Mouse (Mus musculus): ENCODE results near the gene Sept7. TPM values are rescaled to one million over a fixed set of nuclear protein-coding genes. Genes with fewer than 3 reads are reported as not detected.
"Not testable (repeated sequence)": the region's sequence is repeated elsewhere in the genome, so short reads cannot be mapped to it uniquely, and the experiment has no call there.

Sept7 gene
- polyA plus RNA-seq, 1 experiment from 2014 or later, result 300 TPM

GRCm38 (mm10) chr9:25241065-25241464 is 11.2 kb upstream of the Sept7 start:
- no peak overlapping the region for H3K4me3 ChIP-seq
- H3K27me3 ChIP-seq, result no peaks in the 10 kb centered on the region
- 65% methylated on average over 3 of the region's 3 CpGs for WGBS
- no peaks in the 10 kb centered on the region for H3K36me3 ChIP-seq
- H3K27ac ChIP-seq, result no peak overlapping the region
- ATAC-seq (ENCODE audit: insufficient number of reproducible peaks, insufficient read depth, low FRiP score, low TSS enrichment, low read depth), result no peak
- H3K4me2 ChIP-seq, result no peak overlapping the region
- H3K9ac ChIP-seq, result no peak overlapping the region
- no peaks in the 10 kb centered on the region for H3K4me1 ChIP-seq
- H3K9me3 ChIP-seq, result no peaks in the 10 kb centered on the region

DNA sequence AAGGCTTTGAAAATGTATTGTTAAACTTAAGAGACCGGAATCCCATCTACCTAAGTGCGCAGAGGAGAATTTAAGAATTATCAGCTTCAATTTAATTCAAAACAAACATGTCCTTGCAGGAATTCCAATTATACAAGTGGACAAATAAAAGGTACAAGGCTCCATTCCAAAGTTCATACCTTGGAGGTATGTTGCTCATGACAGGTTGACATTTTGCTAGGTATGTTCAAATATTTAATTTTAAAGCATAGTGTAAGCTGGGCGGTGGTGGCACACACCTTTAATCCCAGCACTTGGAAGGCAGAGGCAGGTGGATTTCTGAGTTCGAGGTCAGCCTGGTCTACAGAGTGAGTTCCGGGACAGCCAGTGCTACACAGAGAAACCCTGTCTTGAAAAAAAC is 10.5 kb upstream of the Sept7 start:
- not testable (repeated sequence) for ATAC-seq (ENCODE audit: insufficient number of reproducible peaks, insufficient read depth, low FRiP score, low TSS enrichment, low read depth); H3K27ac ChIP-seq; H3K4me2 ChIP-seq; H3K36me3 ChIP-seq; H3K9ac ChIP-seq; H3K27me3 ChIP-seq; H3K9me3 ChIP-seq; H3K4me1 ChIP-seq; H3K4me3 ChIP-seq
- 81% methylated on average over 5 of the region's 5 CpGs for WGBS

GRCm38 (mm10) chr9:25242266-25242665 is 10.0 kb upstream of the Sept7 start:
- no peaks in the 10 kb centered on the region for H3K9me3 ChIP-seq
- 94% methylated on average over 3 of the region's 3 CpGs for WGBS
- no peak for ATAC-seq (ENCODE audit: insufficient number of reproducible peaks, insufficient read depth, low FRiP score, low TSS enrichment, low read depth)

GRCm38 (mm10) chr9:25243926-25244657 is 8.1 kb upstream of the Sept7 start:
- H3K4me2 ChIP-seq, result no peak overlapping the region
- no peak overlapping the region for H3K9ac ChIP-seq
- H3K4me1 ChIP-seq, result peaks cover 4% of the 10 kb centered on the region; the same call in 1 of the 2 replicates
- WGBS, result 66% methylated on average over 4 of the region's 4 CpGs
- H3K9me3 ChIP-seq, result no peaks in the 10 kb centered on the region
- H3K36me3 ChIP-seq, result no peaks in the 10 kb centered on the region
- no peaks in the 10 kb centered on the region for H3K27me3 ChIP-seq
- no peak overlapping the region for H3K4me3 ChIP-seq
- ATAC-seq (ENCODE audit: insufficient number of reproducible peaks, insufficient read depth, low FRiP score, low TSS enrichment, low read depth), result no peak
- H3K27ac ChIP-seq, result no peak overlapping the region

More at GRCm38 (mm10) chr9:25242266-25242665, 10.0 kb upstream of the Sept7 start:
- Histone ChIP-seq H3K9ac (no peak overlapping the region), H3K4me1 (no peaks in the 10 kb centered on the region), H3K27ac (no peak overlapping the region), H3K36me3 (no peaks in the 10 kb centered on the region), H3K4me3 (no peak overlapping the region), H3K4me2 (no peak overlapping the region), H3K27me3 (no peaks in the 10 kb centered on the region)

GRCm38 (mm10) chr9:25245125-25245524 is 7.1 kb upstream of the Sept7 start:
- H3K27ac ChIP-seq, result no peak overlapping the region
- H3K4me1 ChIP-seq, result peaks cover 4% of the 10 kb centered on the region; the same call in 1 of the 2 replicates
- H3K9ac ChIP-seq, result no peak overlapping the region
- WGBS, result 66% methylated on average over 4 of the region's 4 CpGs
- no peaks in the 10 kb centered on the region for H3K36me3 ChIP-seq
- H3K9me3 ChIP-seq, result no peaks in the 10 kb centered on the region
- no peak overlapping the region for H3K4me2 ChIP-seq
- H3K27me3 ChIP-seq, result no peaks in the 10 kb centered on the region
- no peak overlapping the region for H3K4me3 ChIP-seq
- no peak for ATAC-seq (ENCODE audit: insufficient number of reproducible peaks, insufficient read depth, low FRiP score, low TSS enrichment, low read depth)

DNA sequence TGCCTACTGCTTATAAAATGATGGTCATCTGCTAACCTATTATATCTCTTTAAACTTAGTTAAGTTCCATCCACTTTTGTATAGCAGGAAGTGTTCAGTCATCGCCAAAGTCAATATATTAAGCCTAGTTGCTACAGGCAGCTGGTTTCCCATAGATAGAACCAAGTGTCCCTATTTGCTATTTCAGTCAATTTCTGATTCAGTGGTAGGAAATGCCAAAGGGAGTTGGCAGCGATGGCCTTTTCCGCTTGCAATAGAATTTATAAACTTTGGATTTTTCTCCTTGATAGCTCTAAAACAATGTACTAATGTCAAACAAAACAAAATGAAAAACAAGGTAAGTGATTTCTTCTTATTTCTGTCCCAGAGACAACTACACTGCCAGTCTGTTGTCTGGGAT is 5.7 kb upstream of the Sept7 start:
- Histone ChIP-seq H3K4me1 (peaks cover 6% of the 10 kb centered on the region; the same call in 1 of the 2 replicates), H3K4me3 (no peak overlapping the region), H3K36me3 (no peaks in the 10 kb centered on the region), H3K27me3 (no peaks in the 10 kb centered on the region), H3K4me2 (no peak overlapping the region), H3K9me3 (no peaks in the 10 kb centered on the region), H3K27ac (no peak overlapping the region), H3K9ac (no peak overlapping the region)
- 88% methylated on average over 3 of the region's 3 CpGs for WGBS
- ATAC-seq (ENCODE audit: insufficient number of reproducible peaks, insufficient read depth, low FRiP score, low TSS enrichment, low read depth), result no peak

DNA sequence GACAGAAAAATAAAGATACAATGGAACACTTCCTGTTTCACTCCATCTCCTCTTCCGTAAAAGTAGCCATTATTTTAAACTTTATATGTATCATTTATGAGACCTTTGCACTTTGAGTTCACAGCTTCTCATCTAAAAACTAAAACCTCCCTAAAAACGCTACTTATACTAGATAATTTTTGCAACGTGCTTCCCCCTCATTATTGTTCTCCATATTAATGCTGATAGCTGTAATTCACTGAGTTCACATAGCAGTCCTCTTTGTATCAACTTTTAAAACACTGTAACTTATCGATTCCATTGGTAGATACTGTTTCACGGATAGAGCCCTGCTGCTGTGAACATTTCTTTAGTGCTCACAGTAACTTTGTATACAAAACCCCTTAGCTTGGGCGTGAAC is 1.1 kb upstream of the Sept7 start:
- Histone ChIP-seq H3K36me3 (no peaks in the 10 kb centered on the region), H3K27me3 (no peaks in the 10 kb centered on the region), H3K4me3 (peak overlapping the region; percentile 99), H3K4me2 (peak overlapping the region; percentile 74), H3K4me1 (peaks cover 19% of the 10 kb centered on the region), H3K27ac (peak overlapping the region; percentile 99), H3K9ac (peak overlapping the region; percentile 99), H3K9me3 (no peaks in the 10 kb centered on the region)
- WGBS, result 9% methylated on average over 6 of the region's 6 CpGs
- ATAC-seq (ENCODE audit: insufficient number of reproducible peaks, insufficient read depth, low FRiP score, low TSS enrichment, low read depth), result no peak

DNA sequence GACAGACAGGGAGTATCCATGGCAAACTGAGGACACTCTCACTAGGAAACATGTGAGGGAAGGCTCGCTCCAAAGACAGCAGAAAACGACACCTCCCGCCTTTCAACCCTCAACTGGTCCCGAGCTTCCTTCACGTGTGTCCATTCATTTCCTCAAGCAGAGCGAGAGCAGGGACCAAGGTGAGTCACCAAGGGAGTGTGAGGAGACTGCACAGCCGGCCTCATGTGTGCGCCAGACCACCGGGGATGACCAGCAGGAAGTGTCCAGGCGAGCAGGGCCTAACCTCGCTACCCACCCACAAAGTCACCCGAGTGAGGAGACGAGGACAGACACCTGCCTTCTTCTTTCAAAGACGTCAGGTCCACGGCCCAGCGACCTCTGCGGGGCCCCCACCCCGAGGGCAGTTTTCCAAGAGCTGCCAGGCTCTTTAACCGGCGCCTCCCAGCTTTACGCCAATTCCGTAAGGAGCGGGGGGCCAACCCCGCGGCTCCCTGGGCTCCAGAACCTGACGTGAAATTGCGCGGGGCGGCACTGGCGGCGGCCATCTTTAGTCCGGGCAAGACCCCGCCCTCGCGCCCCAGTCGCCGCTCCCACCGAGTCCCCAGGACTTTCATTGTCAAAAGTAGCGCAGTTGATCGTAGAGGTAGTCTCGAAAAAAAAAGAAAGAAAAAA is 492 bp upstream of the Sept7 start:
- Histone ChIP-seq H3K27ac (peak overlapping the region; percentile 99), H3K4me3 (peak overlapping the region; percentile 99), H3K4me1 (peaks cover 19% of the 10 kb centered on the region), H3K4me2 (peak overlapping the region; percentile 74), H3K27me3 (no peaks in the 10 kb centered on the region), H3K9me3 (no peaks in the 10 kb centered on the region), H3K9ac (peak overlapping the region; percentile 99), H3K36me3 (no peaks in the 10 kb centered on the region)
- under 1% methylated on average over 41 of the region's 41 CpGs for WGBS
- peak; percentile 84 for ATAC-seq (ENCODE audit: insufficient number of reproducible peaks, insufficient read depth, low FRiP score, low TSS enrichment, low read depth)

DNA sequence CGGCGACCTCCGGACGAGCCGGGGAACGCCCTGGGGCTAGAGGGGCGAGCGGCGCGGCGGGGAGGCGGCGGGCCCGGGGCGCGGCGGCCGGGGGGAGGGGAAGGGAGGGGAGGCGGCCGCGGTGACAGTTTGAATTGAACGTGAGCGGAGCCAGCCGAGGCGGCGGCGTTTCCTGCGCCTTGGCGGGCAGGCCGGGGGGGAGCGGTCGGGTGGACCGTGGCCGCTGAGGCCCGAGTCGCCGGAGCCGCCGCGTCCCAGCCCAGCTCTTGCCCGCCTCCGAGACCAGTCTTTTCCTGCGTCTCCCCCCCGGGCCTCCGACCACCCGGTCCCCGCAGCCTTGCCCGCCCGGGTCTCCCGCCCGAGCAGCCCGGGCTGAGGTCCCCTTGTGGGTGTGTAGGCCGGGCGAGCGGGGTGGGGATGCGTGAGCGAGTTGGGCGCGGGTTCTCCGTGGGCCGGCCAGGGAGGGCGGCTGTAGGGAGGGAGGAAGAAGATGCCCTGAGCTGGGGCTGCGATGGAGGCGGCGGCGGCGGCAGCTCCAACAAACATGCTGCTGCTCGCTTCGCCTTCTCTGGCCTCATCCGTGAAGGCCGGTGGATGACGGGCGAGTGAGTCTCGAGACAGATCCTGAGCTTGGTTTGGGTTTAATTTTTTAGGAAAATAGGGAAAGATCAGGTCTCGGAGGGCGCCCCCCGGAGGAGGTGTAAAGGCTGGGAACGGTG is 679 bp downstream of the Sept7 start:
- Histone ChIP-seq H3K9me3 (no peaks in the 10 kb centered on the region), H3K36me3 (no peaks in the 10 kb centered on the region), H3K4me2 (peak overlapping the region; percentile 74), H3K27me3 (no peaks in the 10 kb centered on the region), H3K27ac (peak overlapping the region; percentile 99), H3K4me3 (peak overlapping the region; percentile 99), H3K4me1 (peaks cover 15% of the 10 kb centered on the region), H3K9ac (peak overlapping the region; percentile 99)
- ATAC-seq (ENCODE audit: insufficient number of reproducible peaks, insufficient read depth, low FRiP score, low TSS enrichment, low read depth), result no peak; the same call in 1 of the 2 replicates
- WGBS, result 1% methylated on average over 63 of the region's 78 CpGs

- H3K4me1 ChIP-seq, result peaks cover 15% of the 10 kb centered on the region
- H3K36me3 ChIP-seq, result no peaks in the 10 kb centered on the region
- H3K9ac ChIP-seq, result peak overlapping the region; percentile 99
- WGBS, result 6% methylated on average over 3 of the region's 3 CpGs
- no peaks in the 10 kb centered on the region for H3K9me3 ChIP-seq
- no peaks in the 10 kb centered on the region for H3K27me3 ChIP-seq
- peak overlapping the region; percentile 99 for H3K27ac ChIP-seq
- H3K4me3 ChIP-seq, result peak overlapping the region; percentile 99
- peak overlapping the region; percentile 74 for H3K4me2 ChIP-seq
- no peak for ATAC-seq (ENCODE audit: insufficient number of reproducible peaks, insufficient read depth, low FRiP score, low TSS enrichment, low read depth)
Measured at GRCm38 (mm10) chr9:25253478-25253824, 1.2 kb downstream of the Sept7 start.

DNA sequence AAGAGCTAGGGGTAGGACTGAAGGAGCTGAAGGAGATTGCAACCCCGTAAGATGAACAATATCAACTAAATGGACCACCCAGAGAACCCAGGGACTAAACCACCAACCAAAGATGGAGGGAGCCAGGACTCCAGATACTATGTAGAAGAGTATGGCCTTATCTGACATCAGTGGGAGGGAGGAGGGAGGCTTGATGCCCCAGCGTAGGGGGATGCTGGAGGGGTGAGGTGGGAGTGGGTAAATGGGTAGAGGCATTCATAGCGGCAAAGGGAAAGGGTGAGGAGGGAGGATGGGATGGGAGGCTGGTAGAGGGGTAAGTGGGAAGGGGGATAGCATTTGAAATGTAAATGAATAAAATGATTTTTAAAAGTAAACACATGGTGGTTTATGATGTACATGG is 8.2 kb downstream of the Sept7 start:
- 92% methylated on average over 3 of the region's 3 CpGs for whole genome bisulfite sequencing
- Histone ChIP-seq H3K9me3 (no peaks in the 10 kb centered on the region), H3K4me3 (no peak overlapping the region), H3K9ac (no peak overlapping the region), H3K27me3 (no peaks in the 10 kb centered on the region), H3K4me2 (no peak overlapping the region), H3K4me1 (no peaks in the 10 kb centered on the region), H3K36me3 (peaks cover 3% of the 10 kb centered on the region), H3K27ac (no peak overlapping the region)
- ATAC-seq (ENCODE audit: insufficient number of reproducible peaks, insufficient read depth, low FRiP score, low TSS enrichment, low read depth), result no peak

GRCm38 (mm10) chr9:25260979-25261378 is 8.7 kb downstream of the Sept7 start:
- Histone ChIP-seq H3K4me1 (no peaks in the 10 kb centered on the region), H3K36me3 (peaks cover 6% of the 10 kb centered on the region), H3K9ac (no peak overlapping the region), H3K27ac (no peak overlapping the region), H3K9me3 (no peaks in the 10 kb centered on the region), H3K27me3 (no peaks in the 10 kb centered on the region), H3K4me2 (no peak overlapping the region), H3K4me3 (no peak overlapping the region)
- no peak for ATAC-seq (ENCODE audit: insufficient number of reproducible peaks, insufficient read depth, low FRiP score, low TSS enrichment, low read depth)

Data from embryonic facial prominence, embryonic 13.5 days (tissue).